Mouse (Mus musculus): ENCODE measurements around the gene Slc4a10.
"Not testable (repeated sequence)": the region's sequence is repeated elsewhere in the genome, so short reads cannot be mapped to it uniquely, and the experiment has no call there.

Gene Slc4a10

DNA sequence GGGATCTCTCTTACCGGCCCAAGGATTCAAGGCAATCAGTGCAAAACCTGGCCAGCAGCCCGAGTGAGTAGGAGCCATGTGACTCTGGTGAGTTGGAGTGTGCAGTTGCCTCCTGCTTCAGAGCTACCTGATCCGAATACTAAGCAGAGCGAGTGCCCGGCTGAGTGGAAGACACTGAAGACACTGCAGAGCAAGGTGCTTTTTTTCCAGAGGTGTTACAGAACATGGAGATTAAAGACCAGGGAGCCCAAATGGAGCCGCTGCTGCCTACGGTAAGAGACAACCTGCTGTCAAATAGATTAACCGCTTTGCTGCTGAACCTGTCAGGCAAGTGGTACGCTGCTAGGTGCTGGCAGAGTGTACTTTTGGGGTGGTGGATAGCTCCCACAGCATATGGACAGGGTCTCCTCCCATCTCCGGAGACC lies at the start of gene Slc4a10:
Gene Slc4a10, plus strand, starts transcription at position 42 of the 425 bp plus-strand sequence.
- DNase-seq (ENCODE audit: low spot score), result no peak

DNA sequence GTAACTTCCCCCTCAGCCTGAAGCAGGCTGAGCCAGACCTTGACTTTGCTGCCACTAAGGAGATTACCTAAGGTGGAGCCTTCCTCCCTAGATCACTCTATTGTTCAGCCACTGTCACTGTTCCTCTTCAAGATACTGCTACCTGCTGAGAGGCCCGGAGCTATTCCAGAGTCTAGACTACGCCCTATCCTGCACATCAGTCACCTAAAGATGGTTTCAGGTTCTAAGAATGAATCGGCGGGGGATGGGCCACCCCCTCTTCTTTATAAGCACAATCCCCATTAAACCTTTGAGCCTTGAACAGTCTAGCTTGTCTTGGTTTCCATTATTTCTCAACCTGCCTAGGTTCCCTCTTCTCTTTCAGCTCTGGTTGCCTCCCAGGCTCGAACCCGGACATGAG lies 45.0 kb upstream of the Slc4a10 start:
- DNase-seq (ENCODE audit: low spot score), result not testable (repeated sequence)

DNA sequence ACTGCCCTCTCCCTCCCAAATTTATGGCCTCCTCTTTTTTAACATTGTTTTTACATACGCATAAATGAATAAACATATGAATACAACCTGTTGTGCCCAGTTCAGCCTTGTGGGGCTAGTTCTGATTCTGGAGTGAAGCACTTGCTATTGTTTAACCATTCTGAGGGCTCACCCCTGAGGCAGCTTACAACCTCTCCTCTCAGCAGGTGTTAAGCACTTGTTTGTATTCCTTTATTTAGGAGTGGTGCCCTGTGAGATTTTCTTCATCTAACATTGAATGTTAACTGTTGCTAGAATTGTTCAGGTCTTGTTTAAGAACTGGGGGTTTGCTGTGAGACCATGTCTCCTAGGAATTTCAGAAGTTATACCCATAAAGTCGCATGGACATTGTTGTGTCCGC lies 28.1 kb upstream of the Slc4a10 start:
- no peak for DNase-seq (ENCODE audit: low spot score)

DNA sequence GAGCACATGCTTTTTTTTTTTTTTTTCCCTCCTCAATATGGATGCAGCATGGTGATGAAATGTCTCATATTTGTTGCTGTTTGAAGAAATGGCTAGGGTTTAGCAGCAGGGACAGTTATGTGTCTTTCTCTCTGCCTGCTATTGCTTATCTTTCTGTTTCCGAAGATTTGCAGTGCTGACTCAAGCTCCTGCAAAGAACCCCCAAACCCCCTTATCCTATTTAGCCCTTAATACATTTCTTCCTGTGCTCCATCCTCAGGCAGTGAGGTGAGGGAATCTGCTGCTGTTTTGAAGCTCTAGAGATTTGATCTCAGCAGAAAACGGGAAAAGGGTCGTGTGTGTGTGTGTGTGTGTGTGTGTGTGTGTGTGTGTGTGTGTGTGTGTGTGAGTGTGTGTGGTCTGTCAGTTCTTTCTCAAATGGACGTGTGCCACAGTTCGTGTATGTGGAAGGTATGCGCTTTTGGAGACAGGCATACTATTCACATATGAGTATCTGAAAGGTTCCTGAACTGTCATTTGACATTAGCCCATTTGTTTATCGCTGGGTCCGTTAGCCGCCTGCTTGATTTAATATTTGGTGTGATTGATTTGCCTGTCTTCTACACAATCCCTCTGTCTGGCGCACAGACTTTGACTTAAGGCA lies 720 bp downstream of the Slc4a10 start:
- no peak for DNase-seq (ENCODE audit: low spot score)

GRCm38 (mm10) chr2:62047504-62048005 lies 1.3 kb downstream of the Slc4a10 start:
- DNase-seq (ENCODE audit: low spot score), result no peak

- no peak for DNase-seq (ENCODE audit: low spot score)
Measured at GRCm38 (mm10) chr2:62048116-62048515, 1.9 kb downstream of the Slc4a10 start.

- DNase-seq (ENCODE audit: low spot score), result no peak
Measured at GRCm38 (mm10) chr2:62076512-62076911, 30.2 kb downstream of the Slc4a10 start.

DNA sequence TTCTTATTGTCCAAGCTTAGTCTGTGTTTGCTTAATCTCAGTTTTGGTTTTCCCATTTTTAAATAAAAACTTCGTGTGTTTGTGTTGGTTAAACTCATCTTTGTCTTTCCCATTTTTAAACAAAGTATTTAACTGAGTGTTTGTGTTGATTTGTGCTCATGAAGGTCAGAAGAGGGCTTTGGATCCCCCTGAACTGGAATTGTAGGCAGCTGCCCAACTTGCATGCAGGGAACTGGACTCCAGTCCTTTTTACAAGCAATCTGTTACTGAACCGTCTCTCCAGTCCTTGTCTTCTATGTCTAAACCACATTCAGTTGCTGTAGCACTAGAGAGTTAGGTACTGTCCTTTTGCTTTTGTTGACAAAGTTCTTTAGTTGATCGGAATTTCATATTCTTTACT lies 41.3 kb downstream of the Slc4a10 start:
- no peak for DNase-seq (ENCODE audit: low spot score)

- no peak for DNase-seq (ENCODE audit: low spot score)
Measured at GRCm38 (mm10) chr2:62088715-62089114, 42.5 kb downstream of the Slc4a10 start.

GRCm38 (mm10) chr2:62089208-62089607 lies 42.9 kb downstream of the Slc4a10 start:
- no peak for DNase-seq (ENCODE audit: low spot score)

GRCm38 (mm10) chr2:62100526-62100925 lies 54.3 kb downstream of the Slc4a10 start:
- DNase-seq (ENCODE audit: low spot score), result no peak

DNA sequence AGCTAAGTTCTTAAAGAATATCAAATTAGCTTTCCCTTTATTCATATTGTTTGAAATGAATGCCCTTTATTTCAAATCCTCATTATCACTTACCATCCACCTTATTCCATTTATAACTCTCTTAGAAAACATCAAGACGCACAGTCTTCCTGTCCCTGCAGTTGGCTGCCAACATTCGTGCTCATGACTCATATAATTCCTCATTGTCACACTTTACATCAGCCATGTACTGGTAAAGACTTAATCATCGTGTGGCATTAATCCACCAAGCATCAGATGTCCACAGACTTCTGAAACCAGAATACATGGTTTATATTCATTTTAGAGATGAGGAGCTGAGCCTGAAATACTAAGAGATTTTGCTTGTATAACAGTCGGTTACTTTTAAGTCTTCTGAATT lies 69.1 kb downstream of the Slc4a10 start:
- no peak for DNase-seq (ENCODE audit: low spot score)

DNA sequence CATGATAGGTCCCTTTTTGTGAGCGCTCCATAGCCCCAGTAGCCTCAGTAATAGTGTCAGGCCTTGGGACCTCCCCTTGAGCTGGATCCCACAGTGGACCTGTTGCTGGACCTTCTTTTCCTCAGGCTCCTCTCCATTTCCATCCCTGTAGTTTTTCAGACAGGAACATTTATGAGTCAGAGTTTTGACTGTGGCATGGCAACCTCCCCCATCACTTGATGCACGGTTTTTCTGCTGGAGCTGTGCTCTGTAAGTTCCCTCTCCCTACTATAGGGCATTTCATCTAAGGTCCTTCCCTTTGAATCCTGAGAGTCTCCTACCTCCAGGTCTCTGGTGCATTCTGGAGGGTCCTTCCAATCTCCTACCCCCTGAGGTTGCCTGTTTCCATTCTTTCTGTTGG lies 83.7 kb downstream of the Slc4a10 start:
- DNase-seq (ENCODE audit: low spot score), result no peak

DNA sequence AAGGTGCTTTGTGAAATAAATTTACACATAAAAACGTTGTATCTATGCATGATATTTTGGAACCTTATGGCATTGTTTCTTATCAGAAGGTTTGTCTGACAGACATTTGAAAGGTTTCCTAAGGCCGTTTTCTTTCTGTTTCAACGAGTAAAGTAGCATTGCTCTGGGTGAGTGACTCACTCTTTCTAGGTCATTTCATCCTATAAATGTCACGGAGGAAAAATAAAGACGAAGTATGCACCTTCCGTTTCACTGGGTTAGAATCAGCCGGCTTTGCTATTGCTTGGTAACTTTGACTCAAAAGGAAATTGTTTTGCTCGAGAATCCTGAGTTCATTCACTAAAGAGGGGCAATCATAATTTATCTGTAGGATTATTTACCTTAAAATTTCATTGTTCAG lies 88.6 kb downstream of the Slc4a10 start:
- no peak for DNase-seq (ENCODE audit: low spot score)

- DNase-seq (ENCODE audit: low spot score), result no peak
Measured at GRCm38 (mm10) chr2:62147636-62148035, 101.4 kb downstream of the Slc4a10 start.

DNA sequence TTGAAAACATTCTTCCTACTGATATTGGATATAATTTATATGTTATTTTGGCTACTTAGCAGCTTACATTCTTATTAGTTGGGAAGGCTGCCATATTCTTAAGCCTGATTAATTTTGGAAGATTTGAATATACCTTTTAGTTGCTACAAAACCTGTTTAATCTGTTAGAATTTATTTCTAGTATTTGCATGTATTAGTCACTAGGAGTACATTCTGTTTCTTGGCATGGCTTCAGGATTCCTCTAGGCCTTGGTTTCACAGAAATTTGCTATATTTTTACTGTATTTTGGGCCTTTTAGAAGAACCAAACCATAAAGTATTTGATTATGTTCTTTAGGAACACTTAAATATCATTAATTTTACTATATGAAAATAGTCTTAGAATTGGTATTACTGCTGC lies 103.2 kb downstream of the Slc4a10 start:
- DNase-seq (ENCODE audit: low spot score), result no peak

DNA sequence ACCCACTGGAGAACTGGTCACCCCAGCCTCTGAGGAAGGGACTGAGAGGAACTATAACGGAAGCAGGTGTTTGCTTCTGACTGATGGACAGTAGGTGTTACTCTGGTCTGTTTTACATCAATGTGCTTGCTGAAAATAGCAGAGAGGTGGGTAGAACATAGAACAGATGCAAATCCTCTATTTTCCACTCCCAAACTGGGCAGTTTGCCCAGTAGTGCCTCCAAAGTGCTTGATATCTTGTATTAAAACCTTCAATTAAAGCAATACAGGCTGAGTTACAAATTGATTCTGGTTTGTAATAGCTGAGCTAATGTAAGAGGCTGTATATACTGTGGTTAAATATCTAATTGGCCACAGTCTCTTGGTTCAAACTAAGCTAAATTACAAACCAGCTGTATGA lies 104.6 kb downstream of the Slc4a10 start:
- no peak for DNase-seq (ENCODE audit: low spot score)

DNA sequence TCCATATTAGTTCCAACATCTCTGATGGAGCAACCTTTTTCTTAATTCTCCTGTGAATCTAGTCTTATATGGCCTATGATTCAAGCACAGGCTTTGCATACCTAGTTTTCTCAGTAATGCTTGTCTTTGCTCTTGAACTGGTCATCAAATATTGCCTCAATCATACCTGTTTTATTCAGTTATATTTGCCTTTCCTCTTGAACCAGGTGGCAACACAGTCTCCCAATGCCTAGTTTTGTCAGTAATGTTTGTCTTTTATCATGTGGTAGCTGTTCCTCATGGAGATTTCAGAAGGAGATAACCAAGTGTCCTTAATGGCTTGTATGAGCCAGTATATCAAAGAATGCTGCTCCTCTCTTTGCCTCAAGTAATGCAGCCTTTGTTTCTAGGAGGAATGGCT lies 163.8 kb downstream of the Slc4a10 start:
- no peak for DNase-seq (ENCODE audit: low spot score)

DNA sequence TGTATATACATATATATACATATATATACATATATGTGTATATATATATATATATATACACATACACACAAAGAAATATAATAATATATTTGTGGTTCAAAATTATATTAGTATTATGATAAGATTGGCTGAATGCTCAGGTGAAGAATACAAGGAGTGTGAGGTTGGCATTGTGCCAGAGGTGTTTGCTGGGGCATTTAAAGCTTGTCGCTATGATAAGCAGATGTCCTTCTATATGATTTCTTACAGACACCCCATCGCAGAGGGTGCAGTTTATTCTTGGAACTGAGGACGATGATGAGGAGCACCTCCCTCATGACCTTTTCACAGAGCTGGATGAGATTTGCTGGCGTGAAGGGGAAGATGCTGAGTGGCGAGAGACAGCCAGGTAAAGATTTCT lies 164.8 kb downstream of the Slc4a10 start:
- no peak for DNase-seq (ENCODE audit: low spot score)

- no peak for DNase-seq (ENCODE audit: low spot score)
Measured at GRCm38 (mm10) chr2:62227563-62227962, 181.3 kb downstream of the Slc4a10 start.

GRCm38 (mm10) chr2:62231271-62231670 lies 185.0 kb downstream of the Slc4a10 start:
- no peak for DNase-seq (ENCODE audit: low spot score)

- DNase-seq (ENCODE audit: low spot score), result no peak
Measured at GRCm38 (mm10) chr2:62244167-62244566, 197.9 kb downstream of the Slc4a10 start.

- no peak for DNase-seq (ENCODE audit: low spot score)
Measured at GRCm38 (mm10) chr2:62268467-62268866, 222.2 kb downstream of the Slc4a10 start.

DNA sequence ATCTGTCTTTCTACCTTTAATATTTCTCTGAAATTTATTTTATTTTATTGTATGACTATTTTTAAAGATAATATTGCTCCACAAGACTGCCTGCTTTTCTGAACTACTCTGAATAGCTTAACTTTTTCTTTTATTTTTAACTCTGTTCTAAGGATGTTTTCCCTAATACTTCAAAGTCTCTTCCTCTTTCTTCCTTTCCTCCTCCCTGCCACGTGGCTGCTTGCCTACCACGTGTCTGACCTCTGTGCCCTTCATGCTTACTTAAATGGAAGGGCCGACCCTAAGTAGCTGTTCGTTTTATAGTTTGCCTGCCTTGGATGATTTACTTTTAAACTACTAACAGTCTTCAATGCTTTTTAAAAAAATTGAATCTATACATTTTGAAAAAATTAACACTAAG lies 225.6 kb downstream of the Slc4a10 start:
- DNase-seq (ENCODE audit: low spot score), result no peak
